Mouse (Mus musculus) induced T-regulatory cell, adult 2 months (primary cell): ENCODE data around the gene Ccndbp1.
"Not testable (repeated sequence)": the region's sequence is repeated elsewhere in the genome, so short reads cannot be mapped to it uniquely, and the experiment has no call there.

ENCODE experiments used
- DNase-seq: peaks from one replicate; pipeline ENCODE4 v3.0.0-alpha.2; 2012; ENCODE audit warnings: low read depth

Gene Ccndbp1

GRCm38 (mm10) chr2:121007925-121008663, at the start of gene Ccndbp1:
Gene Ccndbp1 (plus strand): TSS chr2:121008403.
- peak; percentile 96 for DNase-seq

GRCm38 (mm10) chr2:120959363-120959762, 48.8 kb upstream of the Ccndbp1 start:
- no peak for DNase-seq

DNA sequence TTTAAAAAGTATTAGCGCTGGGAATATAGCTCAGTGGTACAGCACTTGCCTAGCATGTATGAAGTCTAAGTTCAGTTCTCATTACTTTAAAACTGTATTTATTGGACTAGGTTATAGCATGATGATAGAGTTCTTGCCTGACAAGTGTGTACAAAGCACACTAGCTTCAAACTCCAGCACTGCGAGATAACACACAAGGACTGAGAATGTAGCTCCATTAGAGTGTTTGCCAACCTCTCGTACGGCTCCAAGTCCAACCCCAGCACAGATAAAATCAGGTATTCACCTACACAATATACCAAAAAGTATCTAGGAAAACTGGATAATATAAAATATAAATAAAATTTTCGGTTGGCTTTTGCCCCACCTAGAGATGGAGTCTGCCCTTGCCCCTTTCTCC, 48.4 kb upstream of the Ccndbp1 start:
- DNase-seq: no peak

DNA sequence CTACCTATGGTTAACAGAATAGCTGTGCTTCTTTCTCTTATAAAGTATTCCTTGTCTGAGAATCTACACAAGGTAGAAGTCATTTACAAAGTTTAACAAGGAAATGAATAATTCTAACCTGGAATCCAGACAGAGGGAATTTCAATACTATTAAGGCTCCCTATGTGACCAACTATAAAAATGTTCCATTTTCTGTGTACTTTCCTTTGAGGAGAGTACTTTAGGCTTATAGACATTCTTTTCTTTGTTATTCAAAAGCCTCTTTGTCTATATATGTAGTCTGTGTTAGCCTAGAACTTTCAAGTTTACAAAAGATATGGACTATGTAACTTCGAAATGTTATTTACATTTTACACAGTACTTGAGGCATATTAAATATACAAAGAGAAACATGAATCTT, 47.9 kb upstream of the Ccndbp1 start:
- DNase-seq: no peak

DNA sequence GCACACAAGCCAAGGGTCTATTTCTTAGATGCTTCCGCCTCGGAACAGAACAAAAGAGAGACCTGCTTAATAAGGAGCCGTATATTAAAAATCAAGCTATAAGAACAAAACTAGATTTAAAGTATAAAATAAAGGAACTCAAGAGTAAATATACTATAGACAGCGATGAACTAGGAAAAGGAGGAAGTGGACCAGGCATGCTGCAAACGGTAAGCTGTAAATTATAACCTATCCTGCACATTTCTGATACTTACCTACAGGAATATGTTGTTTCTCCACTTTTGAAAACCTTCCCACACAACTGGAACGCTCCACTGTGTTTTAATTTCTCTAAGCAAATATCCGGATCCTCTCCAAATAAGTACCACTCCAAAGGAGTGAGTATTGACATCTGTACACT, 45.1 kb upstream of the Ccndbp1 start:
- no peak for DNase-seq

DNA sequence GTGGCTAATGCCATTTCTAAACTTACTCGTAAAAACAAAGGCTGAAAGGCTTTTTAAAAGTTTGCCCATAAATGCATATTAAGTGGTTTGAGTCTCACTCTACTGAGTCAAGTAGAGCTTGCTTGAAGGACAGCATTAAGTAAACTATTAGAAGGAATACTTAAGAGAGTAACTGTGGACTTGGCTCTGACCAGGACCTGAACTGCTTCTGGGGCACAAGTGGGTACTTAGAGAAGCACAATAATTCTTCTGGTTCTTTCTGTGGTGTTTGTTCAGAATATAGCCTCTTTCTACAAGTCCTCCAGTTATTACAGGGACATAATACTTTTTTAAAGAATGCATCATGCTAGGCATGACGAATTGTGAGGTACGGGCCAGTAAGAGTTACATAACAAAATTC, 42.7 kb upstream of the Ccndbp1 start:
- no peak for DNase-seq

GRCm38 (mm10) chr2:120970045-120970539, 38.1 kb upstream of the Ccndbp1 start:
- no peak for DNase-seq

DNA sequence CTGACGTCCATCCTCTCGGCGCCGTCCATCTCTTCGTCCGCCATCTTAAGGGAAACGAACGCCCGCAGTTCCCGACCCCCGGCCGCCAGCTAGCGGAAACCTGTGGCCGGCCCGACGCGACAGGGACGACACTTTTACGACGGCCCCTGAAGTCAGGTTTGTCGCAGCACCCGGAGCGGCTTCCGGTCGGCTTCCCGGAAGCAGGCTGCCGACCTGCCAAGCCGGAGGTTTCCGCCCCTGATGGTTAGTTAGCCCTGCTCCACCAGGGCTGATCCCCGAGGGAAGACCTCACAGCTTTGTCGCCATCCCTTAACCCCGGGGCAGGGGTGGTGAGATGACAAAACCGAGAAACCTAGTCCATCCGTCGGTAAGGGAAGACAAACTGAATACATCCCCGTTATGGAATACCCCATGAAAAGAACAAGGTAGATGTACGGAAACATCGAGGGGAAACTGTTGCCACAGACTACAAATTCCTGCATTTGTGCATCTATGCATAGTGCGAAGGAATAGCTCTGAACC, 37.6 kb upstream of the Ccndbp1 start, which contains the start of gene Ubr1:
Gene Ubr1, minus strand, starts transcription at position 157 of the 522 bp plus-strand sequence.
- DNase-seq: peak; percentile 94

GRCm38 (mm10) chr2:120971766-120972165, 36.4 kb upstream of the Ccndbp1 start:
- DNase-seq: peak; percentile 16

DNA sequence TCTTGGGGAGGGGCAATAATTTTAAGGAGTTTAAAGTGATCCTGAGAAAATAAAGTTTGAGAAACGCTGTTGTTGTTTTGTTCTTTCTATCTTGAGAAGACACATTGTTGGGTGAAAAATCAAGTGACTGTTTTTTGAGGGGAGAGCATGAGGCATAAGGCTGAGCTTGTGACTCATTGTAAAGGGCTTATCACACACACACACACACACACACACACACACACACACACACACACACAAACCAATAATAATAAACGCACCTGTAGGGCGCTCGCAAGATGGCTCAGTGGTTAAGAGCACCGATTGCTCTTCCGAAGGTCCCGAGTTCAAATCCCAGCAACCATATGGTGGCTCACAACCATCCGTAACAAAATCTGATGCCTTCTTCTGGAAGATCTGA, 35.9 kb upstream of the Ccndbp1 start:
- not testable (repeated sequence) for DNase-seq

- DNase-seq: peak; percentile 27
Observed at GRCm38 (mm10) chr2:120972964-120973363, 35.2 kb upstream of the Ccndbp1 start.

GRCm38 (mm10) chr2:120976308-120976707, 31.9 kb upstream of the Ccndbp1 start:
- peak; percentile 67 for DNase-seq

DNA sequence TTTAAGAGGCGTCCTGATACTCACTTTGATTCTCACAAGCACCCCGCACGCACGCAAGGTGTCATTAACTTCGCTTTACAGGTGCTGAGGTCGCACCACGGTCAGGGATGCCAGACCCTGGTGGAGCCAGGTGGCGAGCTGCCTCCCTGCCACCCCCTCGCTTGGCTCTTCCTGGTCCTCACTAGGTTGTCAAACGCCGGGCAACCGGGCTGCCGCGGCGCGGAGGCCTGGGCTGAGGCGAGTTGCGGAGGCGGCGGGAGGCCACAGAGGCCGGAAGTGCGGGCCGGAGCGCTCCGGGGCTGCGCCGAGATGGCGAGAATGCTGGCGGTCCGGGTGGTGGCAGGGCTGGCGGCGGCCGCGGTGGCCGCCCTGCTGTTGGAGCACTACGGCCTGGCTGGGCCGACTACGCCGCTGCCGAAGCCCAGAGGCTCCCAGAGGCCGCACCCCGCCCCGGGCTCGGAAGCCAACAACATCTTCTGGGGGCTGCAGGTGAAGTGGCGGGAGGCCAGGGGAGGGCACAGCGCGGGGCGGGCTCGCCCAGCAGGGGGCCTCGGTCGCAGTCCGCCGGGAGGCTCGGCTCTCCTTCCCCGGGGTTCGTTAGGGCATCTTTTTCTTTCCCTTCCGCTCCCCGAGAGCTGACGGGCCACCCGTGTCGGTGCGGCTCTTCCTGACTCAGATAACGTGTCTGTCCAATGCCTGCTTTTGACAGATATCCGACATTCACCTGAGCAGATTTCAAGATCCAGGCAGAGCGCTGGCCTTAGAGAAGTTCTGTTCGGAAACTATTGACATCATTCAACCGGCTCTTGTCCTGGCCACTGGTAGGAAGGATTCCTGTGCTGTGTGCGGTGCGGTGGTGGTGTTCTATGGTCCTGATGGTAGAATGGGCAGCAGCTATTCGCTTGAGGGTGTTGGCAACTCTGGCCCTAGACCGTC, 30.9 kb upstream of the Ccndbp1 start, which contains the start of gene Tmem62:
Gene Tmem62, plus strand, starts transcription at position 28 of the 936 bp plus-strand sequence.
- DNase-seq: peak; percentile 82

DNA sequence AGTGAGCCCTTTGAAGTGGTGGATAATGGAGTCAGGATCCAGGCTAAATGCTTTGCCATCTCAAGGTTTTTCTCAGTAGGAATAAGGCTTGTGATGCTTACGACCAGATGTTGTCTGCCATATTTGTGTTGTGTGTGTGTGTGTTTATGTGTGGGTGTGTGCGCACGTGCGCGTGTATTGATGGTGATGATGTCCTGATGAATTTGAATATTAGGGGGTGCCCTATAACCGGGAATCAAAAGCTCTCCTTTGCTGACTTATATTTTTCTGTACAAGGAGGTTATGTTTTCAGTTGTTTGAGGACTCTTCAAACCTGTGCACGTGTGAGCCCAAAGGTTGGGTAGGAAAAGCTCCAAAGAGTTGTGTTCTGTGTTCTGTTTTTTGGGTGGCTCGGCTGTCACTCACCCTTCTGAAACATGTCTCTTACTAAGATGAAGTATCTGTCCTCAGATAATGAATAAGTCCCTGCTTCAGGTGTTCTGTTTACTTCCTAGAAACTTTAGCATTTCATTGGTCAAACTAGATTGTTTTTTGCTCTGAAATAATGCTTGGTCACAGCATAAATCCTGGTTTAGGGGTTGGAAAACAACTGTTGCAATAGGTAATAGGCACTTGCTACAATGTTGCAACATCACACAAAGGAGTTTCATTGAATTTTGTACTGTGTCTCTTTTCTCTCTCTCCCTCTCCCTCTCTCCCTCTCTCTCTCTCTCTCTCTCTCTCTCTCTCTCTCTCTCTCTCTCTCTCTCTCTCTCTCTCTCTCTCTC, 30.1 kb upstream of the Ccndbp1 start:
- peak; percentile 57 for DNase-seq

GRCm38 (mm10) chr2:120978693-120979037, 29.5 kb upstream of the Ccndbp1 start:
- DNase-seq: peak; percentile 66

DNA sequence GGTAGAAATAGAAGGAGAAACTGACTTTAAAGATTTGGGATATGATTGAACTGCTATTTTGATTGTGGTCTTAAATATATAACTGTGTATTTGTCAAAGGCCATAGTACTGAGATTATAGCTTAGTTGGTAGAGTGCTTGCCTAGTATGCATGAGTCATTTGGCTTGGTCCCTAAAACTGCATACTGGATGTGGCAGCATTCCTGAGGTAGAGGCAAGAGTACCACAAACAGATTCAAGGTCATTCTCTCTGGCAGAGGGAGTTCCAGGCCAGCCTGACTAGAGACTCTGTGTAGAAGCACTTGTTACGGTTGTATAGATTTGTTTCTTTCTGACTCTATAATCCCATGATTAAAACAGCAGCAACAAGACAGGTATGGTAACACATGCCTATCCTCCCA, 28.4 kb upstream of the Ccndbp1 start:
- no peak for DNase-seq

DNA sequence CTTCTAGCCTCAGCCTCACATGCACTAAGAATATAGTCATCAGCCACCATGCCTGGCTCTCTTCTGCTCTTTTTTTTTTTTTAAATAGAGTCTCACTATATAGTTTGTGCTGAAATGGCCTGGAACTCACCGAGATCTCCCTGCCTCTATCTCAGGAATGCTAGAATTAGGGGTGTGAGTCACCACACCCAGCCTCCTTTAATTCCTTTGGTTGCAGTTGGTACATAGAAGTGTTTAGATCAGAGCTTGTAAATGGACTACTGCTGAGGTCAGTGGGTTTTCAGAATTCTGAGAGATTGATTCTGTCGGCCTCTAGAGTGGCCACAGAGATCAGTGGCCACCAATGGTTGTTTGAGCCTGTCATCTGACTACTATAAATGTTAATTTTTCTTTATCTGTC, 27.3 kb upstream of the Ccndbp1 start:
- DNase-seq: no peak

GRCm38 (mm10) chr2:120983611-120984010, 24.6 kb upstream of the Ccndbp1 start:
- no peak for DNase-seq

- peak; percentile 49 for DNase-seq
Observed at GRCm38 (mm10) chr2:120985241-120985640, 23.0 kb upstream of the Ccndbp1 start.

GRCm38 (mm10) chr2:120991196-120991595, 17.0 kb upstream of the Ccndbp1 start:
- DNase-seq: no peak

- DNase-seq: not testable (repeated sequence)
Observed at GRCm38 (mm10) chr2:120996607-120997006, 11.6 kb upstream of the Ccndbp1 start.

GRCm38 (mm10) chr2:120998863-120999262, 9.3 kb upstream of the Ccndbp1 start:
- DNase-seq: no peak
